Mouse (Mus musculus) midbrain, embryonic 16.5 days (tissue): Measurements from ENCODE around the gene Csrp1. TPM values are rescaled to one million over a fixed set of nuclear protein-coding genes. Genes with fewer than 3 reads are reported as not detected.

ENCODE experiments used
- ATAC-seq: fragments of 200-750 bp; cut with Nextera tagmentation; 2 replicates; pipeline ENCODE4 v1.8.0; 2017; ENCODE audit warnings: moderate TSS enrichment
- H3K27ac ChIP-seq: fragments of 300-500 bp; sonication (generic); 2 replicates; pipeline ENCODE4 v1.5.1; 2014; ENCODE audit warnings: mild to moderate bottlenecking, low read length, mixed read lengths
- H3K27me3 ChIP-seq: fragments of 300-500 bp; sonication (generic); 2 replicates; pipeline ENCODE4 v1.6.1; 2014; ENCODE audit warnings: low read depth, low read length, mixed read lengths; ENCODE audit not compliant: control insufficient read depth, insufficient read depth
- H3K36me3 ChIP-seq: fragments of 300-500 bp; sonication (generic); 2 replicates; pipeline ENCODE4 v1.6.1; 2014; ENCODE audit warnings: mild to moderate bottlenecking, low read length, moderate library complexity, mixed read lengths; ENCODE audit not compliant: control insufficient read depth, insufficient read depth
- H3K4me1 ChIP-seq: fragments of 300-500 bp; sonication (generic); 2 replicates; pipeline ENCODE4 v1.6.1; 2014; ENCODE audit warnings: mild to moderate bottlenecking, low read length, mixed read lengths; ENCODE audit not compliant: control insufficient read depth, insufficient read depth
- H3K4me2 ChIP-seq: fragments of 300-500 bp; sonication (generic); 2 replicates; pipeline ENCODE4 v1.6.1; 2014; ENCODE audit warnings: mild to moderate bottlenecking, low read length, mixed read lengths
- H3K4me3 ChIP-seq: fragments of 300-500 bp; sonication (generic); 2 replicates; pipeline ENCODE4 v1.5.1; 2014; ENCODE audit warnings: low read depth, mild to moderate bottlenecking, low read length, moderate library complexity, mixed read lengths
- H3K9ac ChIP-seq: fragments of 300-500 bp; sonication (generic); 2 replicates; pipeline ENCODE4 v1.6.1; 2014; ENCODE audit warnings: low read depth, low read length, mixed read lengths
- H3K9me3 ChIP-seq: fragments of 300-500 bp; sonication (generic); replicated peaks from 2 replicates; pipeline ENCODE4 v1.6.1; 2014; ENCODE audit warnings: mild to moderate bottlenecking, low read length, mixed read lengths; ENCODE audit not compliant: control insufficient read depth, poor library complexity, severe bottlenecking
- WGBS: fragments of 180-500 bp; shearing (Covaris S2); extraction: QIAGEN DNeasy Blood & Tissue Kit; methylation state at CpG from one replicate; pipeline ENCODE4 v1.1.7; 2014; 5-methylcytosine and 5-hydroxymethylcytosine counted together
- polyA plus RNA-seq: library from polyadenylated mRNA; unstranded; fragments of >200 nt; fragmentation: Nextera tagmentation; extraction: Ambion mirVana; gene quantifications from 2 replicates; pipeline ENCODE4 v1.2.1, GENCODE M21; 2015

Csrp1 gene
- polyA plus RNA-seq, 1 experiment from 2014 or later, result 13.1 TPM

DNA sequence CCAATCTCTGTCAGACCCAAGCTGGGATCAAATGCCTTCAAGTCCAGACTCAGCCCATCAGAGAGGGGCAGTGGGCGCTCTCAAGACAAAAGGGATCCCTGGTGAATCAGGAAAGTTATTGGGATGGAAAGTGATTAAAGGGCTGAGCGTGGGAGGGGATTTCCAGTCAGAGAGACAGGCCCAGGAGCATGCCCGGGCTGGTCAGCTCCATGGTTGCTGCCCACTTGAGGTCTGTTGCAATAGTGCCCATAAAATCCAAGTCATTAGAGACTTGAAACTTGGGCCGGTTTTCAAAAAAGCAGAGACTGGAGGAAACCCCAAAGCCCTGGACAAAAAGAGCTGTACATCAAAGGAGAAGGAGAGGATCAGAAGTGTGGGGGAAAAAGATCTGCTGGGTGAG, 39.8 kb downstream of the Csrp1 start:
- Histone ChIP-seq H3K27ac (no peak overlapping the region), H3K4me3 (no peak overlapping the region), H3K9ac (no peak overlapping the region), H3K4me1 (no peaks in the 10 kb centered on the region), H3K4me2 (no peak overlapping the region), H3K9me3 (no peaks in the 10 kb centered on the region), H3K27me3 (no peaks in the 10 kb centered on the region; the same call in 1 of the 2 replicates), H3K36me3 (no peaks in the 10 kb centered on the region)
- 33% methylated on average over 4 of the region's 4 CpGs for WGBS
- ATAC-seq, result no peak

- 71% methylated on average over 8 of the region's 8 CpGs for WGBS
Observed at GRCm38 (mm10) chr1:135760216-135760615, 40.4 kb downstream of the Csrp1 start.

GRCm38 (mm10) chr1:135761728-135762127, 41.9 kb downstream of the Csrp1 start:
- Histone ChIP-seq H3K9ac (no peak overlapping the region), H3K9me3 (no peaks in the 10 kb centered on the region), H3K4me3 (no peak overlapping the region), H3K4me1 (peaks cover 7% of the 10 kb centered on the region; the same call in 1 of the 2 replicates), H3K27me3 (no peaks in the 10 kb centered on the region; the same call in 1 of the 2 replicates), H3K4me2 (no peak overlapping the region), H3K36me3 (no peaks in the 10 kb centered on the region), H3K27ac (no peak overlapping the region)
- ATAC-seq, result no peak
- WGBS, result 89% methylated on average over 5 of the region's 5 CpGs

More at GRCm38 (mm10) chr1:135760216-135760615, 40.4 kb downstream of the Csrp1 start:
- no peak for ATAC-seq
- Histone ChIP-seq H3K36me3 (no peaks in the 10 kb centered on the region), H3K4me2 (no peak overlapping the region), H3K4me1 (no peaks in the 10 kb centered on the region), H3K9me3 (no peaks in the 10 kb centered on the region), H3K27me3 (no peaks in the 10 kb centered on the region; the same call in 1 of the 2 replicates), H3K9ac (no peak overlapping the region), H3K27ac (no peak overlapping the region), H3K4me3 (no peak overlapping the region)

DNA sequence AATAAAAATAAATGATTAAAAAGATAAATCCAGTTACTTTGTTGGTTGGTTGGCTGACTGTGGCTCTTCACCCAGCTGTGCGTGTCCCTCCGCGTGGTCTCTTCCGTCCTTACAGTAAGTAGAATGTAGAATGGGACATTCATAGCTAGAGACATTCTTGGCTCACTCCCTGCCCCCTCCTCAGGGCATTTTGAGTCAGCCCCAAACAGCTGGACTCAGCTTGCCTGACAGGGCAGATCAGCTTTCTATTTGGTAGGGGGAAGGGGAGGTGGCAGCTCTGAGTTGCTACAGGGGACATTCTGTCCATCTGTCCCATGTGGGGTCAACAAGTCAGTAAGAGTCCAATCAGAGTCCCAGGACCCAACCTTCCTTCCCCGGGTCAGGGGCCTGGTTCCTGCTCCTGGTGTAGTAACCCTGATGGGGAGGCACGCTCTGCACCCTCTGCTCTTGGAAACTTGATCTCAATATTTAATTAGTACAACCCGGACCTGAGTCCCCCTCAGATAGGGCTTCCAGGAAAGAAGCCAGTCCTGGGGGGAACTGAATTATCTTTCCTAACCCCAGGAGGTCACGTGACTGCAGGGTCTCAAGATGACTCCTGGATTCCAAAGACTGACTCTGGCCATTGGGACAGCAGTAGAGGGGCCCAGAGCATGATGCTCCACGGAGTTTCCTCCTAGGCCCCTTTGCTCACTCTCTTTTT, 43.8 kb downstream of the Csrp1 start:
- Histone ChIP-seq H3K9me3 (no peaks in the 10 kb centered on the region), H3K36me3 (0 out of 2 replicates have a peak, but pooled peaks cover 2% of the 10 kb centered on the region), H3K4me3 (no peak overlapping the region), H3K4me1 (peaks cover 19% of the 10 kb centered on the region), H3K27me3 (no peaks in the 10 kb centered on the region; the same call in 1 of the 2 replicates), H3K9ac (no peak overlapping the region), H3K4me2 (no peak overlapping the region), H3K27ac (no peak overlapping the region)
- 81% methylated on average over 9 of the region's 9 CpGs for WGBS
- no peak for ATAC-seq

GRCm38 (mm10) chr1:135764206-135764528, 44.3 kb downstream of the Csrp1 start:
- Histone ChIP-seq H3K4me3 (no peak overlapping the region), H3K4me1 (peaks cover 19% of the 10 kb centered on the region), H3K9me3 (no peaks in the 10 kb centered on the region), H3K9ac (no peak overlapping the region), H3K4me2 (no peak overlapping the region), H3K36me3 (0 out of 2 replicates have a peak, but pooled peaks cover 2% of the 10 kb centered on the region), H3K27me3 (no peaks in the 10 kb centered on the region; the same call in 1 of the 2 replicates), H3K27ac (no peak overlapping the region)
- no peak for ATAC-seq
- WGBS, result 77% methylated on average over 2 of the region's 2 CpGs

DNA sequence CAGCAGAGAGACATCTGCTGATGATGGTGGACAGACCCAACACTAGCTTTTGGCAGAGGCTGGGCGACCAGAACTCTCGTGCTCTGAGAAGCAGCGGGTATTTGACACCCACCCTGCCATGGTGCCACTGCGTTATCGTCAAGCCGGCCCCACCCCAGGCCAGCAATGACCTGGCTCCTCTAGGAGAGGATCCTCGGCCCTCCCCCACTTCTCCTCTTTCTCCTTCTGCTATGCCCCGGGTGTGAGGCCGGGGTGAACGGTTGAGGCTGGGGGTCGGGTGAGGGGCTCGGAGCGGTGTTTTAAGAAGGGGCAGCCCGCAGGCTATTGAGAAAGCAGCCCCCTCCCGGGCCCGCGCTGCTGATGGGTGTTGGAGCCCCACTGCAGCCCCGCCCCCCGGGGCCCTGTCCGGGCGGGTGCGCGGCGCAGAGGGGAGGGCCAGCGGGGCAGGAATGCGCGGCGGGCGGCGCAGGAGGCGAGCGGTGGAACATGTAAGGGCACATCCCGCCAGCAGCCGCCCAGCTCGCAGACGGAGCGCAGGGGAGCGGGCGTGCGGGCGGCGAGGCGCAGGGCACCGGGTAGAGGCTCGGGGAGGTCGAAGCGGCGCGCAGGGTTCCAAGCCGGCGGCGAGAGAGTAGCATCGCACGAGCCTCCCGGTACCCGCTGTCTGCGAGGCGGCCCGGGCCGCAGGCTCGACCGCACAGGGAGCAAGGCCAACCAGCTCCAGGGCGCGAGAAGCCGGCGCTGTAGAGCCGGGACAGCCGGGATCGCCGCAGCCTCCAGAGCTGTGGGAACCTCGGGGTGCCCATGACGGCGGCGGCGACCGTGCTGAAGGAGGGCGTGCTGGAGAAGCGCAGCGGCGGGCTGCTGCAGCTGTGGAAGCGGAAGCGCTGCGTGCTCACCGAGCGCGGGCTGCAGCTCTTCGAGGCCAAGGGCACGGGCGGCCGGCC, 46.1 kb downstream of the Csrp1 start, which contains the start of gene Phlda3:
Gene Phlda3, plus strand, starts transcription at position 475 of the 947 bp plus-strand sequence.
- no peaks in the 10 kb centered on the region; the same call in 1 of the 2 replicates for H3K27me3 ChIP-seq
- H3K27ac ChIP-seq, result peak within 1 kb of the TSS; percentile 74
- 0 out of 2 replicates have a peak, but pooled peaks cover 2% of the 10 kb centered on the region for H3K36me3 ChIP-seq
- WGBS, result under 1% methylated on average over 76 of the region's 90 CpGs
- peaks cover 19% of the 10 kb centered on the region for H3K4me1 ChIP-seq
- peak; percentile 86 for ATAC-seq
- peak within 1 kb of the TSS; percentile 70 for H3K9ac ChIP-seq
- peak within 1 kb of the TSS; percentile 96 for H3K4me2 ChIP-seq
- H3K4me3 ChIP-seq, result peak within 1 kb of the TSS; percentile 57
- no peaks in the 10 kb centered on the region for H3K9me3 ChIP-seq

GRCm38 (mm10) chr1:135766592-135767306, 46.9 kb downstream of the Csrp1 start:
- H3K4me3 ChIP-seq, result peak overlapping the region; percentile 57
- peak; percentile 37; the same call in 1 of the 2 replicates for ATAC-seq
- 30% methylated on average over 30 of the region's 30 CpGs for WGBS

DNA sequence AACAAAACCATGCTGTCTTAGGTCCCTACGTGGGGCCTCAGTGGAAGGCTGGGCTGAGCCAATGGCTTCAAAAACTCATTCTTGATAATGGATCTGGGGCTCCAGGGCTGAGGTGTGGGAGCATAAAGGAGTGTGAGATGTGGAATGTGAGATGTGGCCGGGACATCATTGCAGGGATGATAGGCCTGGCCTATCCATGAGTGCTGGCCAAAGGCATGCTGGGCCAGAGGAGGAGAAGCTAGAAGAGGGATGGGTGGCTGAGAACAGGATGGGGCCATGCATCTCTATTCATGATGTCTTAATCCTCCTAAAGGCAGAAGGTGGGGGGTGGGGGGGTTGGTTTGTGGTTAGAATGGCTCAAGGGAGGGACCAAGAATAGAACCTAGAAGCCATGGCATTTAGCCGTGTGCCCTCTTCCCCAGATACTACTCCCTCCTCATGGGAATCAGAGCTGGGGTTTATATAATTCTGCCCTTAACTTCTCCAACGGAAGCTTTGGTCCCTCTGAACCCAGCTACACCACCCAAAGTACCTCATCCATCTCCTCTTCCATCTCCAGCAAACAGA, 47.5 kb downstream of the Csrp1 start:
- H3K36me3 ChIP-seq, result 0 out of 2 replicates have a peak, but pooled peaks cover 2% of the 10 kb centered on the region
- peaks cover 19% of the 10 kb centered on the region for H3K4me1 ChIP-seq
- H3K9me3 ChIP-seq, result no peaks in the 10 kb centered on the region
- H3K27ac ChIP-seq, result no peak overlapping the region
- H3K4me3 ChIP-seq, result peak overlapping the region; percentile 57
- no peak for ATAC-seq
- no peak overlapping the region for H3K9ac ChIP-seq
- H3K4me2 ChIP-seq, result peak overlapping the region; percentile 96
- 86% methylated on average over 4 of the region's 4 CpGs for WGBS
- no peaks in the 10 kb centered on the region; the same call in 1 of the 2 replicates for H3K27me3 ChIP-seq

More at GRCm38 (mm10) chr1:135766592-135767306, 46.9 kb downstream of the Csrp1 start:
- peak overlapping the region; percentile 70 for H3K9ac ChIP-seq
- H3K27ac ChIP-seq, result peak overlapping the region; percentile 74
- H3K4me2 ChIP-seq, result peak overlapping the region; percentile 96
- H3K4me1 ChIP-seq, result peaks cover 19% of the 10 kb centered on the region
- H3K36me3 ChIP-seq, result 0 out of 2 replicates have a peak, but pooled peaks cover 2% of the 10 kb centered on the region
- no peaks in the 10 kb centered on the region; the same call in 1 of the 2 replicates for H3K27me3 ChIP-seq
- no peaks in the 10 kb centered on the region for H3K9me3 ChIP-seq
